Mouse (Mus musculus) macrophage (primary cell): ENCODE measurements around the gene Gstp1. TPM values are rescaled to one million over a fixed set of nuclear protein-coding genes. Genes with fewer than 3 reads are reported as not detected.
A peak's percentile ranks its signal among the peaks of the same experiment; 100 is the strongest.

Experiments
- H3K27ac ChIP-seq: fragments of 350-480 bp; formaldehyde crosslinking; 2 replicates; pipeline ENCODE4 v1.9.0; 2021
- H3K36me3 ChIP-seq: fragments of 350-480 bp; formaldehyde crosslinking; 2 replicates; pipeline ENCODE4 v1.9.0; 2021; ENCODE audit errors: inconsistent target
- H3K4me3 ChIP-seq: fragments of 350-480 bp; formaldehyde crosslinking; 2 replicates; pipeline ENCODE4 v1.9.0; 2021; ENCODE audit errors: inconsistent target
- H3K79me2 ChIP-seq: fragments of 350-480 bp; formaldehyde crosslinking; 2 replicates; pipeline ENCODE4 v1.9.0; 2021; ENCODE audit errors: inconsistent target
- WGBS: methylation state at CpG from one replicate; pipeline ENCODE4 v1.1.7; 2026; ENCODE audit warnings: inconsistent platforms; ENCODE audit not compliant: missing documents; 5-methylcytosine and 5-hydroxymethylcytosine counted together
- polyA plus RNA-seq: library from polyadenylated mRNA; stranded (reverse); fragments of 250-400 nt; gene quantifications from 3 replicates; pipeline ENCODE4 v1.2.4, GENCODE M21; 2018; ENCODE audit warnings: inconsistent platforms
- total RNA-seq, 78 experiments: library from RNA; depleted of rRNA; stranded (reverse); fragments of 250-400 nt; gene quantifications; 1 replicate in 9 of 78; 2 replicates in 24 of 78; 3 replicates in 43 of 78; 4 replicates in 2 of 78; pipeline ENCODE4 v1.2.4; 2018; ENCODE audit warnings: inconsistent platforms in 56 of 78

Gstp1 gene
- total RNA-seq (2018; cell fraction: chromatin; rRNA removed), result 10 to 100 TPM in 4 of 26 experiments, 1 to 10 TPM in 10, not detected in 12; 5.0 to 20.4 (median 7.9) TPM
- 10 to 100 TPM in 4 of 26 experiments, 1 to 10 TPM in 22; 3.9 to 13.2 (median 7.2) TPM for total RNA-seq (2018; cell fraction: cytosol; rRNA removed)
- 10 to 100 TPM in 1 of 26 experiments, 1 to 10 TPM in 21, under 1 TPM in 1, not detected in 3; 0.81 to 15.1 (median 3.3) TPM for total RNA-seq (2018; cell fraction: nucleus; rRNA removed)
- polyA plus RNA-seq, result 6.2 to 20.1 TPM (median 8.6 TPM) in 3 replicates

- Histone ChIP-seq H3K4me3 (peak within 1 kb of the TSS; percentile 8; the same call in 1 of the 2 replicates), H3K79me2 (no peaks in the 10 kb centered on the region), H3K36me3 (no peaks in the 10 kb centered on the region), H3K27ac (no peak within 1 kb of the TSS)
- 5% methylated on average over 26 of the region's 26 CpGs for WGBS
Measured at GRCm38 (mm10) chr19:4037788-4038232, at the start of gene Gstp1. Gene Gstp1, minus strand, starts transcription at chr19:4037985.

GRCm38 (mm10) chr19:4087090-4087489, 49.3 kb upstream of the Gstp1 start:
- H3K79me2 ChIP-seq, result no peaks in the 10 kb centered on the region
- H3K27ac ChIP-seq, result no peak overlapping the region
- H3K36me3 ChIP-seq, result no peaks in the 10 kb centered on the region
- WGBS, result 81% methylated on average over 4 of the region's 5 CpGs
- H3K4me3 ChIP-seq, result no peak overlapping the region

- Histone ChIP-seq H3K79me2 (no peaks in the 10 kb centered on the region), H3K27ac (no peak overlapping the region)
- 90% methylated on average over 15 of the region's 15 CpGs for WGBS
Measured at GRCm38 (mm10) chr19:4086156-4086555, 48.4 kb upstream of the Gstp1 start.

GRCm38 (mm10) chr19:4084984-4085383, 47.2 kb upstream of the Gstp1 start:
- Histone ChIP-seq H3K79me2 (no peaks in the 10 kb centered on the region), H3K36me3 (no peaks in the 10 kb centered on the region), H3K4me3 (no peak overlapping the region), H3K27ac (no peak overlapping the region)
- WGBS, result 100% methylated on average over 1 of the region's 1 CpGs

More at GRCm38 (mm10) chr19:4086156-4086555, 48.4 kb upstream of the Gstp1 start:
- H3K36me3 ChIP-seq, result no peaks in the 10 kb centered on the region
- no peak overlapping the region for H3K4me3 ChIP-seq

- no peak overlapping the region for H3K4me3 ChIP-seq
- no peaks in the 10 kb centered on the region for H3K79me2 ChIP-seq
- 82% methylated on average over 8 of the region's 8 CpGs for WGBS
- H3K27ac ChIP-seq, result no peak overlapping the region
- no peaks in the 10 kb centered on the region for H3K36me3 ChIP-seq
Measured at GRCm38 (mm10) chr19:4083826-4084225, 46.0 kb upstream of the Gstp1 start.

GRCm38 (mm10) chr19:4083316-4083715, 45.5 kb upstream of the Gstp1 start:
- 87% methylated on average over 7 of the region's 7 CpGs for WGBS
- H3K4me3 ChIP-seq, result no peak overlapping the region
- no peaks in the 10 kb centered on the region for H3K36me3 ChIP-seq
- H3K79me2 ChIP-seq, result no peaks in the 10 kb centered on the region
- no peak overlapping the region for H3K27ac ChIP-seq

GRCm38 (mm10) chr19:4082219-4082965, 44.6 kb upstream of the Gstp1 start:
- Histone ChIP-seq H3K4me3 (no peak overlapping the region), H3K36me3 (no peaks in the 10 kb centered on the region), H3K27ac (no peak overlapping the region), H3K79me2 (no peaks in the 10 kb centered on the region)
- 95% methylated on average over 11 of the region's 11 CpGs for WGBS

- H3K79me2 ChIP-seq, result no peaks in the 10 kb centered on the region
- H3K36me3 ChIP-seq, result no peaks in the 10 kb centered on the region
- H3K4me3 ChIP-seq, result no peak within 1 kb of the TSS
- 84% methylated on average over 3 of the region's 3 CpGs for WGBS
- no peak within 1 kb of the TSS for H3K27ac ChIP-seq
Measured at GRCm38 (mm10) chr19:4081394-4081793, 43.6 kb upstream of the Gstp1 start, which contains the start of gene Cabp2. Gene Cabp2, plus strand, starts transcription at chr19:4081578.

GRCm38 (mm10) chr19:4080511-4081009, 42.8 kb upstream of the Gstp1 start:
- no peak overlapping the region for H3K27ac ChIP-seq
- H3K4me3 ChIP-seq, result no peak overlapping the region
- no peaks in the 10 kb centered on the region for H3K36me3 ChIP-seq
- no peaks in the 10 kb centered on the region for H3K79me2 ChIP-seq
- WGBS, result 69% methylated on average over 8 of the region's 8 CpGs

GRCm38 (mm10) chr19:4079594-4079993, 41.8 kb upstream of the Gstp1 start:
- Histone ChIP-seq H3K27ac (no peak overlapping the region), H3K4me3 (no peak overlapping the region), H3K79me2 (no peaks in the 10 kb centered on the region), H3K36me3 (no peaks in the 10 kb centered on the region)
- WGBS, result 94% methylated on average over 1 of the region's 1 CpGs

GRCm38 (mm10) chr19:4075531-4075930, 37.7 kb upstream of the Gstp1 start:
- Histone ChIP-seq H3K36me3 (no peaks in the 10 kb centered on the region), H3K27ac (no peak overlapping the region), H3K4me3 (no peak overlapping the region), H3K79me2 (no peaks in the 10 kb centered on the region)
- 100% methylated on average over 1 of the region's 1 CpGs for WGBS

GRCm38 (mm10) chr19:4072706-4073424, 35.1 kb upstream of the Gstp1 start:
- Histone ChIP-seq H3K4me3 (no peak overlapping the region), H3K36me3 (no peaks in the 10 kb centered on the region), H3K27ac (no peak overlapping the region), H3K79me2 (no peaks in the 10 kb centered on the region)
- WGBS, result 95% methylated on average over 5 of the region's 6 CpGs

- Histone ChIP-seq H3K36me3 (no peaks in the 10 kb centered on the region), H3K79me2 (no peaks in the 10 kb centered on the region), H3K4me3 (no peak overlapping the region), H3K27ac (no peak overlapping the region)
- 95% methylated on average over 6 of the region's 6 CpGs for WGBS
Measured at GRCm38 (mm10) chr19:4071406-4071805, 33.6 kb upstream of the Gstp1 start.

GRCm38 (mm10) chr19:4070756-4071155, 33.0 kb upstream of the Gstp1 start:
- 10% methylated on average over 8 of the region's 8 CpGs for WGBS
- Histone ChIP-seq H3K36me3 (no peaks in the 10 kb centered on the region), H3K4me3 (no peak overlapping the region), H3K27ac (no peak overlapping the region), H3K79me2 (no peaks in the 10 kb centered on the region)
